Mouse (Mus musculus) midbrain, embryonic 12.5 days (tissue): ENCODE data around the gene Ap3b2. TPM values are rescaled to one million over a fixed set of nuclear protein-coding genes. Genes with fewer than 3 reads are reported as not detected.
"Not testable (repeated sequence)": the region's sequence is repeated elsewhere in the genome, so short reads cannot be mapped to it uniquely, and the experiment has no call there.

Experiments
- ATAC-seq: fragments of 200-750 bp; cut with Nextera tagmentation; 2 replicates; pipeline ENCODE4 v1.8.0; 2017; ENCODE audit warnings: low read depth, moderate TSS enrichment, moderate library complexity; ENCODE audit not compliant: low FRiP score
- H3K27ac ChIP-seq: fragments of 300-500 bp; sonication (generic); replicated peaks from 2 replicates; pipeline ENCODE4 v1.5.1; 2016; ENCODE audit warnings: mild to moderate bottlenecking
- H3K27me3 ChIP-seq: fragments of 300-500 bp; sonication (generic); 2 replicates; pipeline ENCODE4 v1.6.1; 2016; ENCODE audit warnings: mild to moderate bottlenecking
- H3K36me3 ChIP-seq: fragments of 300-500 bp; sonication (generic); 2 replicates; pipeline ENCODE4 v1.6.1; 2016
- H3K4me1 ChIP-seq: fragments of 300-500 bp; sonication (generic); 2 replicates; pipeline ENCODE4 v1.6.1; 2016
- H3K4me2 ChIP-seq: fragments of 300-500 bp; sonication (generic); replicated peaks from 2 replicates; pipeline ENCODE4 v1.6.1; 2016; ENCODE audit warnings: mild to moderate bottlenecking, moderate library complexity
- H3K4me3 ChIP-seq: fragments of 300-500 bp; sonication (generic); 2 replicates; pipeline ENCODE4 v1.5.1; 2016; ENCODE audit warnings: mild to moderate bottlenecking
- H3K9ac ChIP-seq: fragments of 300-500 bp; sonication (generic); replicated peaks from 2 replicates; pipeline ENCODE4 v1.6.1; 2016; ENCODE audit warnings: mild to moderate bottlenecking, moderate library complexity
- H3K9me3 ChIP-seq: fragments of 300-500 bp; sonication (generic); 2 replicates; pipeline ENCODE4 v1.6.1; 2016; ENCODE audit warnings: mild to moderate bottlenecking
- WGBS: fragments of 180-500 bp; shearing (Covaris S2); methylation state at CpG from one replicate; pipeline ENCODE4 v1.1.7; 2016; 5-methylcytosine and 5-hydroxymethylcytosine counted together
- polyA plus RNA-seq: library from polyadenylated mRNA; unstranded; fragments of >200 nt; fragmentation: Nextera tagmentation; extraction: Ambion mirVana; gene quantifications from 2 replicates; pipeline ENCODE4 v1.2.1, GENCODE M21; 2016

The Ap3b2 gene
- polyA plus RNA-seq, 1 experiment from 2014 or later, result 60.0 TPM

- H3K27me3 ChIP-seq, result 0 out of 2 replicates have a peak, but pooled peaks cover 9% of the 10 kb centered on the region
- no peak overlapping the region for H3K4me2 ChIP-seq
- no peak overlapping the region for H3K4me3 ChIP-seq
- no peak overlapping the region for H3K9ac ChIP-seq
- 78% methylated on average over 6 of the region's 6 CpGs for WGBS
- ATAC-seq, result no peak
- no peaks in the 10 kb centered on the region for H3K4me1 ChIP-seq
- H3K27ac ChIP-seq, result no peak overlapping the region
- no peaks in the 10 kb centered on the region for H3K9me3 ChIP-seq
- no peaks in the 10 kb centered on the region for H3K36me3 ChIP-seq
Observed at GRCm38 (mm10) chr7:81516154-81517030, 22.7 kb upstream of the Ap3b2 start.

DNA sequence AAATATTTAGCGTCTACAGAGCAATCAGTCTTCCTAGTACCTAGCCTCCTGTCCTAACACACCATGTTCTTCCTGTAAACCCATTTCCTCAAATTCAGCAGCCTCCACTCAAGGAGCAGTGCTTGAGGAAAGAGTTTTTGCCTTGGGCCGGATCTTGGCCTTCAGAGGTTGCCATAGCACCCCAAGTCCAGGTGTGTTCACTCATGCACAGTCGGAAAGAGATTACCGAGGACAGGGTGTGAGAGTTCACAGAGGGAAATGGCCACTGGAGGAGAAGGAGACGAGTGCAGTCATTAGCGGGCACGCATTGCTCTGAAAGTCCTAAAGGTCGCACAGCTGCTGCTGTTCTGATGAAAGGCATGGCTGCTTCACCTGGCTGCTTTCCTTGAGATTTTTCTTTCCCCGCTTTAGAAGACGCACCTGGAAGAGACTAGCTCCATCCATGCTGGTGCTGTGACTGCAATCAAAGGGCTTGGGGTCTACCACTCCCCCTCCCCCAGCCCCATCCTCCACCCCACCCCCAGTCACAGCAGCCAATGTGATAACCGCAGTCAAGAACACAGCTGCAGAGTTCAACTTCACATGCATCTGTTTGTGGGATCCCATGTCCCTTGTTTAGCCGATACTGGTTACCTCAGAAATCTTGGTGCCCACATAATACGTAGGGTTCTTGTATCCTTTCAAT, 21.3 kb upstream of the Ap3b2 start:
- no peaks in the 10 kb centered on the region for H3K9me3 ChIP-seq
- ATAC-seq, result no peak
- H3K4me3 ChIP-seq, result no peak overlapping the region
- WGBS, result 60% methylated on average over 13 of the region's 13 CpGs
- H3K27ac ChIP-seq, result no peak overlapping the region
- no peaks in the 10 kb centered on the region for H3K4me1 ChIP-seq
- H3K9ac ChIP-seq, result no peak overlapping the region
- 0 out of 2 replicates have a peak, but pooled peaks cover 9% of the 10 kb centered on the region for H3K27me3 ChIP-seq
- H3K4me2 ChIP-seq, result no peak overlapping the region
- H3K36me3 ChIP-seq, result no peaks in the 10 kb centered on the region

GRCm38 (mm10) chr7:81501050-81501449, 7.3 kb upstream of the Ap3b2 start:
- H3K9ac ChIP-seq, result no peak overlapping the region
- H3K4me3 ChIP-seq, result no peak overlapping the region
- H3K27ac ChIP-seq, result no peak overlapping the region
- peaks cover 7% of the 10 kb centered on the region; the same call in 1 of the 2 replicates for H3K4me1 ChIP-seq
- no peaks in the 10 kb centered on the region for H3K36me3 ChIP-seq
- WGBS, result 87% methylated on average over 2 of the region's 2 CpGs
- H3K9me3 ChIP-seq, result no peaks in the 10 kb centered on the region
- H3K4me2 ChIP-seq, result no peak overlapping the region
- no peaks in the 10 kb centered on the region for H3K27me3 ChIP-seq
- no peak for ATAC-seq

DNA sequence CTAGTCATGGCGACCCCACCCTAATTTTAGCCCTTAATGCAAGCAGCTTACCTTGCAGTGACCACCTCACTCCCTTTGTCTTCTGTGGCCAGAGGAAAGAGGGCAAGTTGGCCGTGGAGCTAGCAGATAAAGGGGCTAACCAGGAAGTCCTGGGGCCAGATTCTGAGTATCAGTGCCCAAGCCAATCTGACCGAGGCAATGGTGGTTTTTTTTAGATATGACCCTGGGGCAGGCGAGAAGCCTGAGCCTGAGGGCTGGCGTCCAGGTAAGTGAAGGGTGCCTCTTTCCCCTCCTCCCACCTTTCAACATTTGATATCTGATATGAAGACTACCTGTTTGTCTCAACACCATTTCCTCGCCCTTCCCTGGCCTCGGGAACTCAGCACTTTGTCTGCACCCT, 4.5 kb upstream of the Ap3b2 start, which contains the start of gene BC048679:
TSS of gene BC048679 (minus strand) at position 101 of the 400 bp plus-strand sequence.
- no peaks in the 10 kb centered on the region for H3K36me3 ChIP-seq
- no peak within 1 kb of the TSS for H3K4me2 ChIP-seq
- H3K27me3 ChIP-seq, result peaks cover 15% of the 10 kb centered on the region
- H3K9ac ChIP-seq, result no peak within 1 kb of the TSS
- H3K4me1 ChIP-seq, result peaks cover 12% of the 10 kb centered on the region
- H3K27ac ChIP-seq, result no peak within 1 kb of the TSS
- no peak within 1 kb of the TSS for H3K4me3 ChIP-seq
- WGBS, result 77% methylated on average over 7 of the region's 7 CpGs
- no peaks in the 10 kb centered on the region for H3K9me3 ChIP-seq
- no peak for ATAC-seq

GRCm38 (mm10) chr7:81497171-81497570, 3.4 kb upstream of the Ap3b2 start:
- H3K9ac ChIP-seq, result no peak overlapping the region
- 16% methylated on average over 6 of the region's 6 CpGs for WGBS
- no peaks in the 10 kb centered on the region for H3K36me3 ChIP-seq
- no peak overlapping the region for H3K27ac ChIP-seq
- H3K4me2 ChIP-seq, result no peak overlapping the region
- H3K4me3 ChIP-seq, result no peak overlapping the region
- peaks cover 19% of the 10 kb centered on the region for H3K27me3 ChIP-seq
- H3K9me3 ChIP-seq, result no peaks in the 10 kb centered on the region
- peaks cover 20% of the 10 kb centered on the region for H3K4me1 ChIP-seq
- no peak for ATAC-seq

GRCm38 (mm10) chr7:81492628-81493027, 1.1 kb downstream of the Ap3b2 start:
- peak overlapping the region; percentile 64 for H3K4me3 ChIP-seq
- 39% methylated on average over 9 of the region's 9 CpGs for WGBS
- H3K4me1 ChIP-seq, result peaks cover 36% of the 10 kb centered on the region
- no peak for ATAC-seq
- H3K36me3 ChIP-seq, result no peaks in the 10 kb centered on the region
- H3K27me3 ChIP-seq, result peaks cover 25% of the 10 kb centered on the region
- peak overlapping the region; percentile 79 for H3K9ac ChIP-seq
- peak overlapping the region; percentile 70 for H3K4me2 ChIP-seq
- peak overlapping the region; percentile 95 for H3K27ac ChIP-seq
- no peaks in the 10 kb centered on the region for H3K9me3 ChIP-seq

DNA sequence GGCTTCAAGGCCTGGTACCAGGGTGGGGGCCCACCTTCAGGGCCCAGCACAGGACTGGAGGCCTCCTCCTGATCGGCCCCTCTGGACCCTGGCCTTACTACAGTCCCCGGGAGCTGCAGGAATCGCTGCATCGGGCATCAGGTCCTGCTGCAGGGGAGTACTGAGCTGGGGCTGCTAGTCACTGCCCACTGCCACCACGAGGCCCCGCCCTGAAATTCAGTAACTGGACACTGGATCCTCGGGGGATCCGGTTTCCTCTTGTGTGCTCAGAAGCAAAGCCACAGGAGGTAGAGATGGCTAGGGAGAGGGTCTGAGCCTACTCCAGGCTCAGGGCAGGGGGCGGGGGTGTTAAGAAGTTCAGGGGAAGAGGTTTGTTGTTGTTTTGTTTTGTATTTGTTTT, 4.1 kb downstream of the Ap3b2 start:
- 9% methylated on average over 9 of the region's 9 CpGs for WGBS
- Histone ChIP-seq H3K27ac (no peak overlapping the region), H3K4me2 (no peak overlapping the region), H3K9ac (no peak overlapping the region), H3K36me3 (peaks cover 2% of the 10 kb centered on the region), H3K4me3 (no peak overlapping the region), H3K27me3 (peaks cover 11% of the 10 kb centered on the region), H3K4me1 (peaks cover 29% of the 10 kb centered on the region), H3K9me3 (no peaks in the 10 kb centered on the region)
- ATAC-seq, result no peak

GRCm38 (mm10) chr7:81480800-81481199, 12.9 kb downstream of the Ap3b2 start:
- peaks cover 12% of the 10 kb centered on the region for H3K4me1 ChIP-seq
- ATAC-seq, result no peak
- H3K9ac ChIP-seq, result no peak overlapping the region
- H3K27ac ChIP-seq, result no peak overlapping the region; the same call in 1 of the 2 replicates
- H3K4me2 ChIP-seq, result no peak overlapping the region; the same call in 1 of the 2 replicates
- H3K4me3 ChIP-seq, result no peak overlapping the region
- 2% methylated on average over 8 of the region's 8 CpGs for WGBS
- H3K9me3 ChIP-seq, result no peaks in the 10 kb centered on the region
- peaks cover 43% of the 10 kb centered on the region for H3K27me3 ChIP-seq
- H3K36me3 ChIP-seq, result peaks cover 13% of the 10 kb centered on the region

DNA sequence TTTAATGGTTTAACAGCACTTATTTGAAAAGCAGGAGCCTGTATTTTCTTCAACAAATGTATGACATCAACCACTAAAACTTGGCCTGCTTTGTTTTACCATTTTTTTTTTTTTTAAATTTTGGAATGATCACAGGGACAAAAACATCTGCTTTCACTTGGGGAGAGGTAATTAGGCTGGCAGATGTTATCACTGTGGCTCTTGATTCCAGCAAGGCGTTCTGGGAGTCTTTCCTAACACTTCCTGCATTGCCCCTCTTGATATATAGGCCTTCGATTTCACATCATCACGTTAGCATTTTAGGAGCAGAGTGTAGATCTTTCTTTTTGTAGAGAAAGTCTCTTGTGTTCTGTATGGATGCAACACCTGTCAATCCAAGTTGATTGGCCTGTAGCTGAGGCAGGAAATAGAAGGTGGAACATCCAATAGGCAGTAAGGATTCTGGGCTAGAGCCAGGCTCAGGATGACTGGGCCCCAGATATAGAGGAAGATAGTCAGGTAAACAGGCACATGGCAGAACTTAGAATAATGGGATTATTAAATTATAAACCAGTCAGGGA, 14.1 kb downstream of the Ap3b2 start:
- ATAC-seq, result no peak
- 74% methylated on average over 3 of the region's 3 CpGs for WGBS
- no peak overlapping the region for H3K27ac ChIP-seq

DNA sequence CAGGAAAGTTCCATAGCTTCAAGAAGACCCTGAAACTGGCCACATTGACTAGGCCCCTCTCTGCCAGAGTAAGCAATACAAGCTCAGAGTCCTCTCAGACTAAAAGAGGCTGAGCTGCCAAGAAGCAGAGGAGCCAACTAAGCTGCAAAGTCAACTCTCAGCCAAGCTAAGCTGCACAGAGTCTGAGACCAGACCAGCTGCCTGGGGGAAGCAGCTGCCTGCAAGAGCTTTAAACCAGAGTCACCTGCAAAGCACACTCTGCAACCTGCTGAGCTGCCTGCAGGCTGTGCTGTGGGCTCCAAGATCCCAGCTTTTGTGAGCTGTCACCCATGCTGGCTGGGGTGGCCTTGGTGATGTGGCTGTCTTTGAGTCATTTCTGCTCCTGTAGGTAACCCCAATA, 15.5 kb downstream of the Ap3b2 start:
- not testable (repeated sequence) for ATAC-seq, H3K4me2 ChIP-seq, H3K9ac ChIP-seq, H3K4me3 ChIP-seq, H3K27ac ChIP-seq, H3K9me3 ChIP-seq, H3K36me3 ChIP-seq
- H3K4me1 ChIP-seq, result peaks cover 12% of the 10 kb centered on the region
- H3K27me3 ChIP-seq, result peaks cover 47% of the 10 kb centered on the region

More for the DNA sequence above, 14.1 kb downstream of the Ap3b2 start:
- Histone ChIP-seq H3K9me3 (no peaks in the 10 kb centered on the region), H3K36me3 (peaks cover 11% of the 10 kb centered on the region), H3K4me2 (no peak overlapping the region), H3K27me3 (peaks cover 47% of the 10 kb centered on the region), H3K4me1 (peaks cover 12% of the 10 kb centered on the region), H3K4me3 (no peak overlapping the region), H3K9ac (no peak overlapping the region)

DNA sequence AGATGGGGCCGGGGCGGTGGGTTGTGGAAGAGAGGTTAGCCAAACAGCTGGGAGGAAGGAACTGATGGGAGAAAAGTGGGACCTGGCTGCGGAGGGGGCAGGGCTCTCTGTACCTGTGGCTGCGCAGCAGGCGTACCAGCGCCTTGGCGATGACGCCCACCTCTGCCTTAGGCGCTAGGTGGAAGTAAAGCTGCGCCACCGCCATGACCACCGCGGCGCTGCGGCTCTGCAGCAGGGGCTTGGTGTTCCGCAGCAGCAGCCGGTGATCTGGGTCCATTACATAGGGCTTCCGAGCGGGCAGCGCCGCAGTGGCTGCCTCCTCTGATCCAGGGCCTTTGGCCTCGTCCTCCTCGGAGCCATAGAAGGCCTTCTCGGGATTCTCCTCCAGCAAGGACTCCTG, 16.9 kb downstream of the Ap3b2 start:
- no peaks in the 10 kb centered on the region for H3K9me3 ChIP-seq
- no peak overlapping the region for H3K4me3 ChIP-seq
- no peak overlapping the region for H3K27ac ChIP-seq
- ATAC-seq, result peak; percentile 47; the same call in 1 of the 2 replicates
- 6% methylated on average over 24 of the region's 24 CpGs for WGBS
- peaks cover 42% of the 10 kb centered on the region for H3K27me3 ChIP-seq
- 0 out of 2 replicates have a peak, but pooled peaks cover 8% of the 10 kb centered on the region for H3K36me3 ChIP-seq
- H3K4me2 ChIP-seq, result peak overlapping the region; percentile 36
- H3K4me1 ChIP-seq, result peaks cover 12% of the 10 kb centered on the region
- no peak overlapping the region for H3K9ac ChIP-seq

- Histone ChIP-seq H3K9ac (no peak overlapping the region), H3K4me2 (no peak overlapping the region), H3K27me3 (peaks cover 42% of the 10 kb centered on the region), H3K27ac (no peak overlapping the region), H3K36me3 (0 out of 2 replicates have a peak, but pooled peaks cover 18% of the 10 kb centered on the region), H3K4me3 (no peak overlapping the region), H3K9me3 (no peaks in the 10 kb centered on the region), H3K4me1 (peaks cover 4% of the 10 kb centered on the region; the same call in 1 of the 2 replicates)
- ATAC-seq, result no peak
- 91% methylated on average over 3 of the region's 3 CpGs for WGBS
Observed at GRCm38 (mm10) chr7:81475221-81475620, 18.5 kb downstream of the Ap3b2 start.
